Mouse (Mus musculus): ENCODE measurements around the gene Scml4.

Gene Scml4

DNA sequence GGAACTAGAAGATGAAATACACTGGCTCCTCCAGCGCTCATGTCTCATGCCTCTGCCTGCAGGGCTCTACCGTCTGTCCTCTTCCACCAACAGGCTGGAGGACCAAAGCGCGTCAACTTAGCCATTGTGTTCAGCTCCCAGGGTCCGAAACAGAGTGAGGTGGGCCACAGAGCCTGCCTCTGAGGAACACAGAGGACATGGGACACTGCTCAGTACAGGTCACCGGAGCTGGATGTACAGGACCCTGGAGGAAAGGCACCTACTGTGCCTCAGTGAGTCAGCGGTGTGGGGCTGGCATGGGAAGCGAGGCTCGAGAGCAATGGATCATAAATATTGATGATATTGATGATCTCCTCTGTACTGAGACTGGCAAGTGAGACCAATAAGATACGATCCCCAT, 139.2 kb downstream of the Scml4 start:
- DNase-seq = no peak

DNA sequence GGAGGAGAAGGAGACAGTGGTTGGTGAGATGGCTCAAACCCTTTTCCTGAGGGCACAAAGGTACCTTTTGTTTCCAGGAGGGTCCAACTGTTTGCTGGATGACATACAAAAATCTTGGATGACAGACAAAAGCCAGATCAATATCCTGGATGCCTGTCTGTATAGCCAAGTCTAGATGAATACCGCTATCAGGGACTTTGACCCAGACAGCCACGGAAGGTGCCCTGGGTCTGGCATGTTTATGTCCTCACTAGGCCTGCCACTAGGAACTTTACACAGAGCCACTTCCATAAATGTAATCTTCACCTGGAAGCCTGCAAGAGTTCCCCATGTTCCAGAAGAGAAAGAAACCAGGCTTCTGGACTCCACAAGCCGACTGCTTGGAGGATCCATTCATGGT, 141.3 kb downstream of the Scml4 start:
- no peak for DNase-seq

DNA sequence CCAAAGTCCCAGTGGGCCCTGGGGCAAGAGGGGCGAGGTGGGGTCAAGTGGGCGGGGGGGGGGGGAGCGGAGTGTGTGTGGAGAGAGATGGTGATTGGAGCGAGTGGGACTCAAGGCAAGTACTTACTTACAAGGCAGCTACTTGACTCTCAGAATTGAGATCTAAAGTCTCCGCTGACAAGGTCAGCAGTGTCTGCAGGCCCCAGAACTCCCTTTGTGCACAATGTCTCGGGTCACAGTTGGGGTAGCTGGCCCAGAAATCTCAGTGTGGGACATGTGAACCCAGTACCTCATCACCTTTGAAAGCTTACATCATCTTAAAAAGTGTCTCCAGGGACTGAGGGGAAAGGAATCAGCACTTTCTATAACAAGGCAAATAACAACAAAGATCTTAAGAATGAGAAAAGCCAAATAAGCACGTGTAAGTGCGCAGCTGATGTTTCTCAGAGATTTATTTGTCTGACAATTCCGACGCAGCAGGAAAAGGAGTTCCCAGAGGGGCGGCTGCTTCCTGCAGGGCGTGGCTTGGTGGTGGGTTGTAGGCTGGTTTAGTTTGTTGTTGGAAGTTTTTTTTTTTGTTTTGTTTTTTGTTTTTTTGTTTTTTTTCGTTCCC, 142.0 kb downstream of the Scml4 start:
- no peak for DNase-seq

DNA sequence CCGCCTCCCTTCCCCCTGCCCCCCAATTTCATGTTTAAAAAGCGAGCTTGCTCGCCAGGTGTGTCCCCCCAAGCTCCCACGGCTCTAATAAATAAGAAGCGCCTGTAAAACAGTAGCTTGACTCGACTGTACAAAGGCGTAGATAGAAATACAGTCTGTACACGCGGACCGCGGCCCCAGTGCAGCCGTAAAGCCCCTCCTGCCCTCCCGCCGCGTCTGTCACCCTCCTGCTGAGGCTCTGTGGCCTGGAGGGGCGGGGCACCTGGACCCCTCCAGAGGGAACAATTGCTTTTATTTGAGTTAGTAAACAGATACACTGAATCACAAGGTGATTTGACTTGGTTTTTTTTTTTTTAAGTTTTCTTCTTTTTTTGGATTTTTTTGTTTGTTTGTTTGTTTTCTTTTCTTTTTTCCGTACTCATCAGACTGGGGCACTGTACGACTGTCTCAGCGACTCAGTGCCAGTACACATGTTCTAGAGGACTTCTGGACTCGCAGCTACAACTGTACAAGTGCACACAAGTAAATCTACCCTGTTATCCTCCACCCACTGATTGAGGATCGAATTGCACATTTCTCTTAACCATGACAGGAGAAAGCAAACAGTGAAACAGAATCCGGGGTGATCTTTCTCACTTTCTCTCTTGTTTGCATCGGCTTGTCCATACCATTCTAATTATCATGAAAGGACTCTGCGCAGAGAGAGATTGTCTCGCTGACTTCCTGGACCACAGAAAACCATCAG, 142.7 kb downstream of the Scml4 start:
- DNase-seq = no peak

DNA sequence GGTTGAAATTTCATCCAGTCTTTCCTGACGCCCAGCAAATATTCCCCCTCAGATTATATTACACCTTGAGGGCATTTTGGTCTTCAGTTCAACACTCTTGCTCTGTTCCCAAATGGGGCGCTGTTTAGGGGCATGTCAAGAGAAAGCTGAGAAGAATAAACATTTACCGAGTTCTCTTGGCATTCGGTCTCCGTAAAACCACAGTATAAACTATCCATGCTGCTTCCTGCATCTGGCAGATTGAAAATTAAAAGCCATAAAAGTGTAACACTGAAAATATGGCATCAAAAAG, 143.2 kb downstream of the Scml4 start:
- DNase-seq = no peak

DNA sequence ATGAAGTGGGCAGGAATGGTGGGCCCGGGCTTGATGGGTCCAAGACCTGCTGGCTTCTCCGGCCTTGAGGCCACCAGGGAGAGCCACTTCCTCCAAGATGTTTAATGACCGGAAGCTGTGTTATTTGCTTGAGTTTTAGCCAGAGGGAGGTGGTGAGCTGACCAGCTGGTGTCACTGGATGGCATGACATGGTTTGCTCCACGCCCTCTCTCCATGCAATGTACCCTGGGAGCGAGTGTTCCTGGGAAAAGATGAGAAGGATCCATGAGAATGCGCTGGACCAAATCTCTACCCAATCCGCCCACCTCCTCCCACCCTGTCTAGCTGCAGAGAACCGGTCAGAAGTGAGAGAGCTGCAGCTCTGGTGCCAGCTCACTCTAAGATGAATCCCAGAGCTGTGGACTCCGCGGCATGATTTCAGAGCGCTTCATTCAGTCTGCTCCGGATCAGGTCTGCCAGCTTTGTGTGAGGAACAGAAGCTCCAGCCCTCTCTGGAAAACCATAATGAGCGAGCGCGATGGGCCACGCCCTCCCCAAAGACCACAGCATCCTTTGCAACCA, 144.1 kb downstream of the Scml4 start:
- DNase-seq = no peak

DNA sequence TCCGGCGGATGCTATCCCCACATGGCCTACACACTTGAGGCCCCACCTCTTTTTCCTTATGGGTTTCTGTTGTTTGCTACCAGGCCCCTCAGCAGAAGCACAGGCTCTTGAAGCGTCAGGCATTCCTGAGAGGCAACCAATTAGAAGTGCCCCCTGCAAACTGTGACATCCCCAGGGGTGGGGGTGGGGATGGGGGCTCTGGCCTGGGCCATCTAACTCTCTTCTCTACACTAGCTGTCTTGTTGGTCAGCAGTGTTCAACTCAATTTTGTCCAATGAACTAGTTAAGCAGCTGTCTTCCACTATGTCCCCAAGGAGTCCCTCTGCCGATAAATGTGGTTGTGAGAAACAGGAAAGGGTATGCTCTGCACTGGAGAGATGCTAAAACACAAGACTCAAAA, 144.9 kb downstream of the Scml4 start:
- DNase-seq = no peak

DNA sequence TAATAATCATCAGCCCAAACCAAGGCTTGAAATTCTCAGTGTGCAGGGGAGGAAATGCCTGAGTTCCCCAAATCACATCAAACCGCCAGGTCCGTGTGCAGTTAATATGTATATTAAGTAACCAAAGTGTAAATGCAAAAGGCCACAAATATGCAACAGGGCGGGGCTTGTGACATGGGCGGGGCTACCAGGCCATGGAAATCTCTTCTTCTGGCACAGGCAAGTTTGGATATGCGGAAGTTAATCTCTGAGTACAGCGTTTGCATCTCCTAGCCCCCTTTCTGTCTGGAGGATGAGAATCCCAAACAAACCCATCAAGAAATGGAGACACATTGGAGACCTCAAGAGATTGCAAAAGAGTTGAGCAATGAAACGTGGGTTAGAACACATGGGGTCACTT, 145.5 kb downstream of the Scml4 start:
- no peak for DNase-seq

DNA sequence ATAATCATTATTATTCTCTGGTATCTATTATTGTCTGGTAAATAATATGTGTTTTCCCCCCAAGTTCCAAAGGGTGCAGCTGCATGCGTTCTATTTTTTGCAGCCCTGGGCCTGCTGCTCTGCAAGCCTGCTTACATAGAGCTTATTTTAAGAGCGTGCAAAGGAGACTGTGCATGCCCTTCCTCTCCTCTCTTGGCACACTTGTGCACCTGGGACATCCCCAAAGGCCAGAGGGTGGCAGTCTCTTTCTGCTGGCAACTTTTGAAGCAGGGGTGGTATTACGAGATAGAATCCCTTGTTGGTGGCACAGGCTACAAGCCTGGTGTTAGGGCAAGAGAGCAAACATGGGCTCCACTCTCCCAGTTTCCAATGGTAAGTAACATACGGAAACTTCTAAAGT, 146.4 kb downstream of the Scml4 start:
- no peak for DNase-seq

DNA sequence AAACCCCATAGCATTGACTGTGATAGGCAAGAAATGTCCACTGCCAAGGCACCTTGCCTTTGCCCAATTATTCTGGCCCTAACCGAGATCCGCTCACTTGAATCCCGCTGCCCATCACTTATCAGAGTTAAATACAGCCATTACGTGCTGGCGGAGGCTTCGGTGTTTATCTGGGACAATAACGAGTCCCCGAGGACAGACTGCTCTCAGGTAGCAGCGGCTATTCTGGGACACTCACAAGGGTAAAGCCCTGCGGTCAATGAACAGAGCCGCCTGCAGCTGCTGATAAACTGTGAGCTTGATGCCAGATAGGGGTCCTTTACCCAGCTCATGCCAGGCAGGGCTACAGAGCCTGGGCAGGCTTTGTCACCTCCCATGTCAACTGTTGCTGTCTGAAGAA, 147.9 kb downstream of the Scml4 start:
- DNase-seq = no peak

Measured in cerebellum, adult 11-12 months (tissue).